Mouse (Mus musculus) frontal cortex, adult 2 months (tissue): ENCODE results near the gene Tead1. TPM values are rescaled to one million over a fixed set of nuclear protein-coding genes. Genes with fewer than 3 reads are reported as not detected.
A peak's percentile ranks its signal among the peaks of the same experiment; 100 is the strongest.
"Not testable (repeated sequence)": the region's sequence is repeated elsewhere in the genome, so short reads cannot be mapped to it uniquely, and the experiment has no call there.

ENCODE experiments used
- DNase-seq, 2 experiments: peaks; one replicate each; pipeline ENCODE4 v3.0.0; 2022; ENCODE audit warnings: low spot score in 1 of 2; ENCODE audit errors: extremely low spot score in 1 of 2
- polyA plus RNA-seq: library from polyadenylated mRNA; depleted of rRNA; stranded (reverse); fragments of >200 nt; gene quantifications from 2 replicates; pipeline ENCODE4 v1.2.3, GENCODE M21; 2012

The Tead1 gene
- polyA plus RNA-seq, 1 experiment, result 8.1 TPM

- DNase-seq, result no peak
Measured at GRCm38 (mm10) chr7:112896363-112896762, 217.2 kb downstream of the Tead1 start.

GRCm38 (mm10) chr7:112901710-112902109 lies 222.6 kb downstream of the Tead1 start:
- DNase-seq, result no peak

GRCm38 (mm10) chr7:112906848-112907247 lies 227.7 kb downstream of the Tead1 start:
- no peak for DNase-seq

GRCm38 (mm10) chr7:112907468-112907867 lies 228.3 kb downstream of the Tead1 start:
- DNase-seq, result no peak

GRCm38 (mm10) chr7:112909164-112909563 lies 230.0 kb downstream of the Tead1 start:
- no peak for DNase-seq

- DNase-seq, result no peak
Measured at GRCm38 (mm10) chr7:112912969-112913368, 233.9 kb downstream of the Tead1 start.

GRCm38 (mm10) chr7:112915571-112915970 lies 236.5 kb downstream of the Tead1 start:
- peak; percentile 13 to 37 for DNase-seq

GRCm38 (mm10) chr7:112917613-112918278 lies 238.6 kb downstream of the Tead1 start:
- no peak for DNase-seq

GRCm38 (mm10) chr7:112918279-112918991 lies 239.3 kb downstream of the Tead1 start:
- peak in 1 of 2 experiments; percentile 28 for DNase-seq

- peak; percentile 26 to 72 for DNase-seq
Measured at GRCm38 (mm10) chr7:112919845-112920244, 240.7 kb downstream of the Tead1 start.

- DNase-seq, result no peak
Measured at GRCm38 (mm10) chr7:112922801-112923200, 243.7 kb downstream of the Tead1 start.

GRCm38 (mm10) chr7:112923712-112924111 lies 244.6 kb downstream of the Tead1 start:
- DNase-seq, result no peak

GRCm38 (mm10) chr7:112930669-112931068 lies 251.6 kb downstream of the Tead1 start:
- DNase-seq, result no peak

GRCm38 (mm10) chr7:112935876-112936275 lies 256.8 kb downstream of the Tead1 start:
- not testable (repeated sequence) for DNase-seq

GRCm38 (mm10) chr7:112937089-112937488 lies 258.0 kb downstream of the Tead1 start:
- no peak for DNase-seq

- DNase-seq, result no peak
Measured at GRCm38 (mm10) chr7:112938959-112939358, 259.8 kb downstream of the Tead1 start.

- no peak for DNase-seq
Measured at GRCm38 (mm10) chr7:112942567-112942966, 263.4 kb downstream of the Tead1 start.

GRCm38 (mm10) chr7:112943056-112943455 lies 263.9 kb downstream of the Tead1 start:
- DNase-seq, result no peak

GRCm38 (mm10) chr7:112946706-112947105 lies 267.6 kb downstream of the Tead1 start:
- DNase-seq, result no peak

- DNase-seq, result peak in 1 of 2 experiments; percentile 23
Measured at GRCm38 (mm10) chr7:112953777-112954291, 274.7 kb downstream of the Tead1 start, which contains the start of gene Rassf10. Rassf10 (plus strand) TSS chr7:112953962.

GRCm38 (mm10) chr7:112954351-112955102 lies 275.4 kb downstream of the Tead1 start:
- no peak for DNase-seq
